Mouse (Mus musculus) adrenal gland, postnatal 36 days (tissue): Measurements from ENCODE around the gene Lrrc71. TPM values are rescaled to one million over a fixed set of nuclear protein-coding genes. Genes with fewer than 3 reads are reported as not detected.

ENCODE experiments used
- DNase-seq, 2 experiments: peaks; one replicate each; pipeline ENCODE4 v3.0.0; 2021; ENCODE audit warnings: mixed read lengths in 1 of 2
- total RNA-seq, 2 experiments: library from RNA; stranded (reverse); gene quantifications; 2 replicates each; pipeline ENCODE4 v1.2.3; 2021

Gene Lrrc71
- total RNA-seq, 2 experiments from 2014 or later: 0.66 to 0.72 TPM

DNA sequence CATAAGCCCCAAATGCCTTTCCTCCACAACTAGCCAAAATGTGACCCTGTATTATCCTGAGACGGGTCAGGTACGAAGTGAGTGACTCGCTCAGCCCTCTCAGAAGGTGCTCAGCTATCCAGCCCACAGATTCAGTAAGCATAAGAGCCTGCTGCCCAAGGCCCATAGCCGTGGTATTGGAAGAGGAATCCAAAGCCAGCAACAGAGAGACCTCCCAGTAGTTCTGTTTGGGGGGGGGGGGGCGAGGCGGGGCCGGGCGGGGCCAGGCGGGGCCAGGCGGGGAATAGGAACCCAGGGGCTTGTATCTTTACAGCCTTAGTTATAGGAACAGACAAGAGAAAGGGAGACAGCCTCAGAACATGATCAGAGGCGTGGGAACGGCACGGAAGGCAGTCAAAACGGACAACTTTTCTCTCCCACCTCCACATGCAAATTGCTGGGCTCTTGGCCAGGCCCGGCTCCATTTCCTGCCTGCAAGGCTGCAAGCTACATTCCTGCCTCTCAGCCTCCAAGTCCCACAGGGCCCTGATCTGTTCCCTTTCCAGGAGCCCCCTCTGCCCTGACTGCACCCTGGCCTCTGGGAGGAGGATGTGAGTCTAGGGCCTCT lies 15.4 kb upstream of the Lrrc71 start:
- DNase-seq: peak; percentile 72 to 79

DNA sequence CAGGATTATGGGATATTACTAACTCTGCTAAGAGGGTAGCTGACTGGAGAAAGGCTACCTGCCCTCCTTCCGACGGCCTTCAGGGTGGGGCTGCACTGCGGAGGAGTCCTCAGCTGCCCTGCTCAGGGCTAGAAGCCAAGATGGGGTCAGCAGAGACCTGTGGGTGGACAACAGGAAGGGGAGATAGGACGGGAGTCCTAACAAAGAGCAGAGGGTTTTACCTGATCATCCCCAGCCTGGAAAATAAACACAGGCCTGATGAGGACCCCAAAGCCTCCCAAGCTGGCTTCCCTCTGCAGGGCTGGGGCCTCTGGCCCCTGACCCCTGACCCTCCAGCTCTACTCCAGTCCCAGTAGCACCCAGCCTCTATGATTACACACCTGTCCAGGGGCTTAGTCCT lies 14.8 kb upstream of the Lrrc71 start:
- DNase-seq: no peak

DNA sequence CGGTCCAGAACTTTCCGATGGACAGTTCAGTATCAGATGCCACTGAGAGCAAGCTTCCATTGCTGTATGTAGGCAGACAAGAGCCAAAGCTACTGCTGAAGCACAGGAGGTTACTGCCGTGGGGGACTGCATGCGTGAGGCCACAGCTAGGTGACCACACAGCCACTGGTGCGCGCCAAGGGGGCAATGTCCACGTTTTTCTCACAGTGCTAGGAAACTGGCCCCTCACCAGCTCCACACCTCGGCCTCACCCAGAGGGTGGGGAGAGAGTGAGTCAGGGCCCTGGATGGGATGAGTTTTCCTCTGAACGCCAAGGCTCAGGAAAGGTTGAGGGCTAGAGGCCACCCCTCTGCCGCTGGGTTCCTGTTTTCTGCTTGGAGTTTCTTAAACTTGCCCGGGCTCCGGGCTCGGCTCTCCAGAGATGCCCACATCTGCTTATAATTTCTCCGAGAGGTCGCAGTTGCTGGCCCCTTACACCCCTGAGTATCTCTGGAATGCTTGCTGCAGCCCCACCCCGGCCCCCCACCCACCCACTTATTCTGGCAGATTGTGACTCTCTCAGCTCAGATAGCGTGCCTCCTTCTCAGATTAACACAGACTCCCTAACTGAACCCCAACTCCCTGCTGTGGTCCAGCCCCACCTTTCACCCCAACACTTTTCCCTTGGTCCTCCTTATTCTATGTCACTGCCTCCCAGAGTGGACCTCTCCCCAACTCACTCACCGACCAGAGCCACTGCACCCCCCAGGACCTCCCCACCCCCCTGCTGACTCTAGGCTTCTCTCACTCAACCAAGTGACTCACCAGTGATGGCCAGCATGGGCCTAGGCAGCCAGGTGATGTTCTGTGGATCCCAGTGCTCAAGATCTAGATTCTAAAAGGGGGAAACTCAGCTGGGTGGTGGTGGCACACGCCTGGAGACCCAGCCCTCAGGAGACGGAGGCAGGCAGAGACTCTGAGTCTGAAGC lies 13.3 kb upstream of the Lrrc71 start:
- DNase-seq: no peak

DNA sequence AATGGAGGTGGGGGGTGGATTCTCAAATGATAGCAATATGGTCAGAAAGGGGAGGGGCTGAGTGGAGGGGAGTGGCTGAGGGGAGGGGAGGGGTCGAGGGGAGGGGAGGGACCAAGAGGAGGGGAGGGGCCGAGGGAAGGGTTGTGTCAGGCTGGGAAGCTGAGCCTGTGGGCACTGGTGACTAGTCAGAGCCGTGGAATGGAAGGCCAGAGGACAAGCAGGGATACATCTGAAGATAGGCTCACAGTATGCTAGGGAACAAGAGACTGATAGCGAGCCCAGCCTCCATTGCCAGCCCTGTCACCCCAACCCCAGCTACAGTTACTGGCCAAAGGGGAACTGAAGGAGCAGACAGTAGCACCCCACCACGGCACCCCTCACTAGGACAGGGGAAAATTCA lies 10.2 kb upstream of the Lrrc71 start:
- peak; percentile 50 to 63 for DNase-seq

DNA sequence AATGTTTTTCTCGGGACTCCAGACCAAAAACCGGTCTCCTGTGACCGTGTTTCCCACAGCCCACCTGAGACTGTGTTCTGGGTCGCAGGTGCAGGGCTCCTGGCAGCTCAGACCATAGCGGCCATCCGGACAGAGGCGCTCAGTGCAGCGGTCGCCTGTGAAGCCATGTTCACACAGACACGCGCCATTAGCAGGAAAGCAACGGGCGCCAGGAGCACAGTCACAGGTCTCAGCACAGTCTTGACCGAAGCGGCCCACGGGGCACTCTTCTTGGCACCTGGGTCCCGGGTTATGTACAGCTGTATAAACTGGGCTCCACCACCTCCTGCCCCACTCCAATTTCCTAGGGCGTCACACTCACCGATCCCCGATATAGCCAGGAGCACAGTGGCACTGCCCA lies 8.1 kb upstream of the Lrrc71 start:
- DNase-seq: no peak

DNA sequence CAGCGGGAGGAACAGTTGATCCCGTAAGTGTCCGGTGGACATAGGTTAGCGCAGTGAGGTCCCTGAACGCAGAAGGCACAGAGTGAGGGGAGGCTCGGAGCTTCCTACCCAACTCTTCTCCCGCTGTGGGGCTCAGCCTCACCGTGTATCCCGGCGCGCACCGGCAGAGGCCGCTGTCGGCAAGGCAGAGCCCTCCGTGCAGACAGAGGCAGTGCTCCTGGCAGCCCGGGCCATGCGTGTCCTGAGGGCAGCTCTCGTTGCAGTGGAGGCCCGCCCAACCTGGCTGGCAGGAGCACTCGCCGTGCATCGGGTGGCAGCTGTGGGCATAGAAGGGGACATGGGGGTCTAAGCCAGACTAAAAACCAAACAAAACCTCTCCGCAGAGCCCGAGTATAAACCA lies 7.5 kb upstream of the Lrrc71 start:
- peak; percentile 93 to 94 for DNase-seq

DNA sequence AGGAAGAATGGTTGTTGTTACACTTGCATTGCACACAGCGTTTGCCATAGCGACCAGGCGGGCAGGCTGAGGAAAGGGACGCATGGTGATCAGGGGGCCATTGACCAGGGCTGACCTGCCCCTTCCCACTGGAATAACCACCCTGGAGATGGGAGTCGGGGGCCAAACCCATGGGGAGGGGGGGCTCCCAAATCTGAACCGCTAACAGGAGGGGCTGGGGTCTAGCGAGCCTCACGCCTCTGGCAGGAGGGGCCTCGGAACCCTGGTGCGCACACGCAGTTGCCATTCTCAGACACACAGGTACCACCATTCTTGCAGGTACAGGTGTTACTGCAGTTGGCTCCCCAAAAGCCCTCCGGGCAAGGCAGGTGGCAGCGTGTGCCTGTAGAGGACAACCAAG lies 5.4 kb upstream of the Lrrc71 start:
- DNase-seq: no peak

DNA sequence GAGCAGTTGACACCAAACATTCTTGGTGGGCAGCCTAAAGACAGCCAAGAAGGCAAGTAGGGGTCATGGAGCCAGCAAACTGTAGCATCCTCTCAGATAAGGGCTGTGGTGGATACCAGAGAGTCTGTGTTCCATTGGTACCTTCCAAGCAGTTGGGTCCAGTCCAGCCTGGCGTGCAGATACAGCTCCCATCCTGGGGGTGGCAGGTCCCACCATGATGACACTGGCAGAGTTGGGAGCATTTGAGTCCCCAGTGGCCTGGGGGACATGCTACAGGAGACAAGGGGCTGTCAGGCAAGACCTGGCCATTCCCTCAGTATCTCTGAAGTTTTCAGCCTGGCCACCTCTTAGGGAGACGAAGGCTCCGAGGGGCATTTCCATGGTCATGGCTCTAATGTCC lies 4.1 kb upstream of the Lrrc71 start:
- no peak for DNase-seq

DNA sequence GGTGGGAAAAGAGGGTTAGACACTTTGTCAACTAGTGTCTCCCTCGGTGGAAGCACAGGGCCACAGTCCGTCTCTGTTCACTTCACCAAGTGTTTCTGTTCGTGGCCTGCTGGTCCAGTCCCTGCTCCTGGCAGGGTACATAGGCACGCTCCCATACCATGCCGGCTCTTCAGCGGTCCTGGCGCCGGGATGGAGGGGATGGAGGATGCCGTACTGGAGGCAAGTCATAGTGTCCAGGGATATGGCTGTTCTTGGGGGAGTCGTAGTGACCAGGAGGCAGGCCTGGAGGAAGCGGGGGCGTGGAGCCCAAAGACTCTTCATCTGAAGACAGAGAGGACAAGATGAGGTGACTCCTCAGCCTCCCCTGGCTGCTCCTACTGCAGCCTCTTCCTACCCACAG lies 1.6 kb upstream of the Lrrc71 start:
- no peak for DNase-seq

DNA sequence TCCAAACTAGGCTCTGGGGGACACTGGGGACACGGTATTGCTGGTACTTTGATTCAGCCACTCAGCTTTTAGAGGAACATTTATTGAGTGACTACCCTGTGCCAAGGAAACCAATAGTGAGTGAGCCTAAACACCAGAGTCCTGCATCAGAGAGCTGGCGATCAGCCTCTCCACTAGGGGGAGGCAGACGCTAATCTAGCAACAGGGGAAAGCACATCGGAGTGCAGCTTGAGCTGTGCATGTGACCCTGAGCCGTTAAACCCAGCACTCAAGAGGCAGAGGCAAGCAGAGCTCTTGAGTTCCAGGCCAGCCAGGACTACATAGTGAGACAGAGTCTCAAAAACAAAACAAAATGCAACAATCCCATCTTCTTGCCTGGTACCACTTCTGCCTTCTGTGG lies 611 bp upstream of the Lrrc71 start:
- DNase-seq: peak; percentile 78 to 84

DNA sequence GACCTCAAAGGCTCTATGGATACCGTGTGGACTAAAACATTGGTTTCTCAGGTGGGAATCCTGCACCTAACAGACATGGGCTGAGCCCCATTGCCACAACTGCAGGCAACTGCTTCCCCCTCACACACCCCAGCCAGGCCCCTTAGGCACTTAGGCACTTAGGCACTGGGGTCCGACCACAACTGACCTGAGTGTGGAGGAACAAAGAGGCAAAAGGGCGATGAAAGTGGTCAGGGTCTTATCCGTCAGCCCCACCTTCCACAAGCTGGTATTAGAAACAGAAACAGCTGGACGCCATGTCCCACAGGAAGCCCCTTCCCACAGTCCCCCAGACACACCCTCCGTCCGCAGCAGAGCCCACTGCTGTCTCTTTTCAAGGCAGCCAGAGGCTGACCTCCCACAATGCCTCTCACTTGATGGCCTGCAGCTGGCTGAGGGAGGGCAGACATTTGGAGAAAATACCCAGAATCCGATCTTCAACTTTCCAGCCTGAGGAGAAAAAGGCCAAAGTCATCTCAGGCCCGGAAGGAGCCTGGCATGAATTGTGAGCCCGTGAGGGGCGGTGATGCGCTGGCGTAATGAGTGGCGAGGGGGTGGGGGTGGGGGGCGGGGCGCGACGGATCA lies 3.3 kb downstream of the Lrrc71 start:
- DNase-seq: no peak

DNA sequence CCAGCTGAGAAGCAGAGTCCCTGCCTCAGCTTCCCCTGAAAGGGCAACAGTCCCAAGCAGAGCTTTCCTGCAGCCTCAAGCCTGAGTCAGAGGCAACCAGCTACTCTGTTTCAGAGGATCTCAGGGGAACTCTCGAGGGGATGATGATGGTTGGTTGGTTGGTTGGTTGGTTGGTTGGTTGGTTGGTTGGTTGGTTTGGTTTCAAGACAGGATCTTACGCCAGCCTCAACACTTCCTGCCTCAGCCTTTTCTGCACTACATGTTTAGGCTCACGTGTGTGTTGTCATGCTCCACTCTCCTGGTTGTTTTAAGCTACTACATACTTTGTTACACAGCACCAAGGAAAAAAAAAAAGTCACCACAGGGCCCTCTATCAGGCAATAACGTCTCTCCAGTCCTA lies 4.5 kb downstream of the Lrrc71 start:
- DNase-seq: no peak

DNA sequence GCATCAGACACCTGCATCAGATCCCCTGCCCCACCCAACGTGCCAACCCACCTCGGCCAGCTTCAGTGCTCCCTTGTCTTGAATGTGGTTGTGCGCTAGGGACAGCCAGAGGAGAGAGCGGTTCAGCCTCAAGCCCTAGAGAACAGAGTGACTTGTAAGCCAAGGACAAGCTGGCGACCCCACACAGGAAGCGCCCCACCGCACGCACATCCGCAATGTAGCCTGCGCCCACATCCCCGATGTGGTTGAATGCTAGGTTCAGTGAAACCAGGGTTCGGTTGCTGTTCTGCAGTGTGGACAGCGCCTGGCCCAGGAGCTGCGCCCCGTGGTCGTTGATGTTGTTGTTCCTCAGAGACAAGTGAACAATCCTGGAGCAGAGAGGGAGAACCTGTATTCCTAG lies 5.7 kb downstream of the Lrrc71 start:
- no peak for DNase-seq

DNA sequence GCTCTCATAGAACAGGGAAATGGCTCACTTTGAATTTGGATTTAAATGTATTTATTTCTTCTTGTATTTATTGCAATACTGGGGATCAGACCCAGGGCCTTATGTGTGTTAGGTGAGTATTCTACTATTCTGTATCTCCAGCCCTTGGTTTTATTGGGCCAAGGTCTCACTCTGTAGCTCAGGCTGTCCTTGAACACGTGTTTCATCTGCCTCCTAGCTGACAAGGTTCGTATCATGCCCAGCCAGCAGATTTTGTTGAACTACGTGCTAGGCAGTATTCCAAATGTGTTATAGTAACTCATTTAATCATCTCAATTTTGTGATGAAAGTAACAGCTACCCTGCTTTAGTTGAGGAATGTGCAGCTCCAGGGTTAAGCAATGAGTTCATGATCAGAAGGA lies 6.4 kb downstream of the Lrrc71 start:
- no peak for DNase-seq

DNA sequence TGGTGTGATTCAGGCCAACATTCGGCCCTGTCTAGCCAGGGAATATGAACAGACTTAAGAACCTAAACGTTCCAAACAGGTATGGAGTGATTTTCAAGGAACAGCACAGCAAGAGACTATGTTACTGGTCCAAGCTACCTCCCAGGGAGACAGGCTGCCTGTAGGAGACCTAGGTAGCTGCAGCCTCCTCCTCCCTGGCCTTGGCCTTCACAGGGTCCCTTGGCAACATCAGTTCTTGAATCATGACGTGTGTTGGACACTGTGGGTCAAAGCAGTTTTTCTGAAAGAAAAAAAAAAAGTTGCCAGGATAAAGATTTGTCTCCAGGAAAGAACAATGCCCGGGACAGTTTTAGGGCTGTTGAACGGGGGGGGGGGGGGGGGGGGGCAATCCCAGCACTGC lies 9.5 kb downstream of the Lrrc71 start:
- peak; percentile 65 to 78 for DNase-seq

DNA sequence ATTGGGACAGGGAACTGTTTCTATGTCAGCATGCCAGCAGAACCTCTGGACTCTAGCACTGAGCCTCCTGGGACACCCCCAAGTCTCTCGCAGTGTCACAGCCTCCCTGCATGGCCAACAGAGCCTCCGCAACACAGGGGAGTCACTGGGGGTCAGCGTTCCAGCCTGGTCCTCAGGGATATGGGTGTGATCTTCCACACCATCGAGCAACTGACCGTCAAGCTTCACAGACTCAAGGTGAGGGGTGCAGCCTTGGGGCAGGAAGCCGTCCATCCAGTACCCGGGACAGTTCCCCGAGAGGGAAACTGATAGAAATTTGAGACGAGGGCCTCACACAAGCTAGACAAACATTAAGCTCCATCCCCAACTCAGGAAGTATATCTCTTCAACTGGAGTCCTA lies 13.1 kb downstream of the Lrrc71 start:
- DNase-seq: no peak

DNA sequence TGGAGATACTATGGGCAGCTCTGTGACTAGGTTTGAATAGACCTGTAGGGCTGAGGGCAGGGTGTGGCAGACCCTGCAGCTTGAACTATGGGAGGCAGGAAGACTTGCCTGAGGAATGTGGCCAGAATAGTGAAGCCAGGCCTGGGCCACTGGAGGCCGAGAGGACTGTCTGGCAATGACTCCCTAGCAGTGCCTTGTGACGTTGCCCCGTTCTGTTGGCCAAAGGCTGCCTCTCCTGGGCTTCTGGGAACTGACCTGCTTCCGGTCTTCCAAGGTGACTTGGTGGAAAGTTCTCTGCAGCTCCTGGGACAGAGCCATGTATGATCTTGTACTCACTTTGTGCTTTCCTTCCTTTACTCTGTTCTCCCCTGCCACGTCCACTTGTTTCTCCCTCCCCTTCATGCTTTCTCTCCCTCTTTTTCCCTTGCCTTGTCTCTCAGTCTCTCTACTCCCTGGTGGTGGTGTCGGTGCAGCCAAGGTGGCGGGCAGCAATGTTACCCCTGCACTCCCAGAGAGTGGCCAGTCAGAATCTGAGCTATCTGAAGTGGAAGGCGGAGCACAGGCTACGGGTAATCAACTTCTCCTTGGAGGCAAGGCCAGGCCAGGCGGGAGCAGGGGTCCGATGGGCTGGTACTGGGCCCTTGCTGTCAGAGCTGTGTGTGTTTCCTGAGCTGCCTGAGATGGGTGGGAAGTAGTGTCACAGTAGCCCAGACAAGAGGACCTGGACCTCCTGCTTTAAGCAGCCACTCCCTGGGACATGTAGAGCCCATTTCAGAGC lies 14.3 kb downstream of the Lrrc71 start:
- DNase-seq: peak; percentile 35 to 36

DNA sequence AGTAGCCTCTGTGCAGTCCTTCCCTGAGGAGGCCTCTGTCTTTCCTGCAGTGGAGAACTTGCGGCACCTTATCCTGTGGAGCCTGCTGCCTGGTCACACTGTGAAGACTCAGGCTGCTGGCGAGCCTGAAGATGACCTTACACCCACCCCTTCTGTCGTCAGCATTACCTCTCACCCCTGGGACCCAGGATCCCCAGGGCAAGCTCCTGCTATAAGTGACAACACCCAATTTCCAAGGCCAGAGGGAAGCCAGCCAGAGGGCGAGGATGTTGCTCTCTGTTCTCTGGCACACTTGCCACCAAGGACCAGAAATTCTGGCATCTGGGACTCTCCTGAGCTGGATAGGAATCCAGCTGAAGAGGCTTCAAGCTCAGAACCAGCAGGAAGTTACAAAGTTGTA lies 15.3 kb downstream of the Lrrc71 start:
- peak in 1 of 2 experiments; percentile 52 for DNase-seq

DNA sequence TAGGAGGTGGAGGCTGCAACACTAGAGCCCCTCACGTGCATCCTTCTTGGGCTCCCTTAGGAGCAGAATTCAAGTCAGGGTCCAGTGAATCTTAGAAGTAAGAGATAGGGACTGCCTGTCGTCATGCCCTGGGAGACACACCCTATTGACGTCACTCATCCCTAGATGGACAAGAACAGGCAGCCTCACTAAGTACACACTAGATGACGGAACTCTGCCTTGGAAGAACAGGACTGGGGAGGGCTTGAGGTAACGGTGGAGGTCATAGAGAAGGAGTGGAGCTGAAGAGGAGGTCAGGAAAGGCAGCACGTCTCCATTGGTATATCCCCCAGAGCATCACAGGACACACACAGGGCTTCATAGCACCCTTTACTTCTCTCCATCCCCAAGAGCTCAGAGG lies 19.7 kb downstream of the Lrrc71 start:
- DNase-seq: no peak

DNA sequence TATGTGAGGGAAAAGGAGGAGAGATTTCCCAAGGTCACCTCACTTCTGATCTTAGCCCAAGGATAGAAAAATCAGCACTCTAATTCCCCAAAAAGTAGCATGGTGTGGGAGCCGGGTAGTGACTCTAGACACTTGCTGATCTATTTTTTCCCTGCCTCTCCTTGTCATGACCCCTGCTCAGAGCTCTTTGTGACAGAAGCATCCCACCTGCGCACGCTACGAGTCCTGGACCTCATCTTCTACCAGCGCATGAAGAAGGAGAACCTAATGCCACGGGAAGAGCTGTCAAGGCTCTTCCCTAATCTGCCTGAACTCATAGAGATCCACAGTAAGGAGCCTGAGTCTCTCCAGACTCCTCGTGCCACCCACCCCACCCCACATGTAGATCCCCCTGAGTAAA lies 22.2 kb downstream of the Lrrc71 start:
- DNase-seq: no peak

DNA sequence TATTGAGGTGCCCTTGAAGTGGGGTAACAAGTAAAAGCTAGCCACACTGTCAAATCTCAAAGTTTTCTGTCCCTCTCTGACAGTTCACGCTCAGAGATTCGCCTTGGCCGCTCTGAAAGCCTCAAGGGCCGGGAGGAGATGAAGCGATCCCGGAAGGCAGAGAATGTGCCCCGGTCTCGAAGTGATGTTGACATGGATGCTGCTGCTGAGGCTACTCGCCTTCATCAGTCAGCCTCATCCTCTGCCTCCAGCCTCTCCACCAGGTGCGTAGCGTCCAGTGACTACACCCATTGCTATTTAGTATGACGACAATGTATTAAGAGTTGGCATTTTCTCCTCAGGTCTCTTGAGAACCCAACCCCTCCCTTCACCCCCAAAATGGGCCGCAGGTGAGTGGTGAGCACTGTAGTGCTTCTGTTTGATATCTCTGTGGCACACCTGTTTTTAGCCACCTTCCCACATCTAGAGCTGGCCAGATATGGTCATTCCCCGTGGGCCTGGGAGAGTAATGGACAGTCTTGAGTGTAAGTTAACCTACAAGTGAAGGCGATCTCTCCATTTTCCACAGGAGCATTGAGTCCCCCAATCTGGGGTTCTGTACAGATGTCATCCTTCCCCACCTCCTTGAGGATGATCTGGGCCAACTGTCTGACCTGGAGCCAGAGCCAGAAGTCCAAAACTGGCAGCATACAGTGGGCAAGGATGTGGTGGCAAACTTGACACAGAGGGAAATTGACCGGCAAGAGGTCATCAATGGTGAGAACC lies 22.8 kb downstream of the Lrrc71 start:
- no peak for DNase-seq

DNA sequence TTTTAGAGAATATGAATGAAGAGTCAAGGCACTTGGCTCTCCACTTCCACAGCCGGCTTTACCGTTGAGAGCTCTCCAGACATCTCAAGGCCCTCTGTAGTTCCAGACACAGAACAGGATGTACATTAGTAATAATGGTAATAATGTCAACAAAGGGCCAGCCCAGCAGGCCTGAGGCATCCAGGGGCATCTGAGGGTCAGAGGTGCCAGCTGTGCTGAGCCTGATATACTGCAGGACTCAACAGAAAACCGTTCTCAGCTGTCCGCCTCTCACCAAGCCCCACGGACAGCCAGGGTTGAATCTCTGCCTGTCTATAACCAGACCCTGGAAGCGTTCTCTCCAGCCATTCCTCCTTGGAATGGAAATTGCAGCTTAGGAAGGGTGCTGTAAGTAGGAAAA lies 23.9 kb downstream of the Lrrc71 start:
- no peak for DNase-seq
